Mouse (Mus musculus): ENCODE measurements around the gene Bglap2. TPM values are rescaled to one million over a fixed set of nuclear protein-coding genes. Genes with fewer than 3 reads are reported as not detected.

Bglap2 gene
- polyA plus RNA-seq, 1 experiment, result 3.8 TPM

- WGBS, result 98% methylated on average over 19 of the region's 19 CpGs
- Histone ChIP-seq H3K27me3 (ENCODE audit: control insufficient read depth, insufficient read depth, low read length) (no peaks in the 10 kb centered on the region), H3K4me1 (replicated peaks; ENCODE audit: control insufficient read depth, insufficient read depth, low read length) (peaks cover 5% of the 10 kb centered on the region), H3K4me3 (ENCODE audit: control insufficient read depth, insufficient read depth, low read length) (no peak overlapping the region), H3K27ac (ENCODE audit: control insufficient read depth, insufficient read depth, low read length) (no peak overlapping the region), H3K36me3 (ENCODE audit: control insufficient read depth, insufficient read depth, low read length) (peaks cover 34% of the 10 kb centered on the region)
- DNase-seq, result no peak
- TF ChIP-seq POLR2A (IDR thresholded peaks at IDR 0.05; ENCODE audit: control insufficient read depth, extremely low read depth, insufficient read depth, low read length, poor library complexity) (no peak), CTCF (IDR thresholded peaks at IDR 0.05; ENCODE audit: borderline replicate concordance, control insufficient read depth, extremely low read depth, insufficient read depth, low read length, poor library complexity) (no peak)
These were observed 42.3 kb upstream of the Bglap2 start for GRCm38 (mm10) chr3:88420771-88421170.

GRCm38 (mm10) chr3:88418016-88418415 lies 39.5 kb upstream of the Bglap2 start:
- no peak for TF ChIP-seq POLR2A (IDR thresholded peaks at IDR 0.05; ENCODE audit: control insufficient read depth, extremely low read depth, insufficient read depth, low read length, poor library complexity)
- no peak for TF ChIP-seq CTCF (IDR thresholded peaks at IDR 0.05; ENCODE audit: borderline replicate concordance, control insufficient read depth, extremely low read depth, insufficient read depth, low read length, poor library complexity)
- Histone ChIP-seq H3K4me3 (ENCODE audit: control insufficient read depth, insufficient read depth, low read length) (no peak overlapping the region), H3K27me3 (ENCODE audit: control insufficient read depth, insufficient read depth, low read length) (no peaks in the 10 kb centered on the region), H3K27ac (ENCODE audit: control insufficient read depth, insufficient read depth, low read length) (no peak overlapping the region), H3K4me1 (replicated peaks; ENCODE audit: control insufficient read depth, insufficient read depth, low read length) (no peaks in the 10 kb centered on the region), H3K36me3 (ENCODE audit: control insufficient read depth, insufficient read depth, low read length) (peaks cover 35% of the 10 kb centered on the region)
- DNase-seq, result no peak
- WGBS, result 94% methylated on average over 6 of the region's 6 CpGs

- 97% methylated on average over 4 of the region's 4 CpGs for WGBS
- Histone ChIP-seq H3K4me3 (ENCODE audit: control insufficient read depth, insufficient read depth, low read length) (no peak overlapping the region), H3K27ac (ENCODE audit: control insufficient read depth, insufficient read depth, low read length) (no peak overlapping the region), H3K27me3 (ENCODE audit: control insufficient read depth, insufficient read depth, low read length) (no peaks in the 10 kb centered on the region), H3K4me1 (replicated peaks; ENCODE audit: control insufficient read depth, insufficient read depth, low read length) (peaks cover 2% of the 10 kb centered on the region), H3K36me3 (ENCODE audit: control insufficient read depth, insufficient read depth, low read length) (peaks cover 35% of the 10 kb centered on the region)
- TF ChIP-seq CTCF (IDR thresholded peaks at IDR 0.05; ENCODE audit: borderline replicate concordance, control insufficient read depth, extremely low read depth, insufficient read depth, low read length, poor library complexity), result no peak
- TF ChIP-seq POLR2A (IDR thresholded peaks at IDR 0.05; ENCODE audit: control insufficient read depth, extremely low read depth, insufficient read depth, low read length, poor library complexity), result no peak
- DNase-seq, result no peak
These were observed 37.2 kb upstream of the Bglap2 start for GRCm38 (mm10) chr3:88415668-88416067.

- Histone ChIP-seq H3K4me3 (ENCODE audit: control insufficient read depth, insufficient read depth, low read length) (no peak overlapping the region), H3K27ac (ENCODE audit: control insufficient read depth, insufficient read depth, low read length) (no peak overlapping the region), H3K4me1 (replicated peaks; ENCODE audit: control insufficient read depth, insufficient read depth, low read length) (peaks cover 13% of the 10 kb centered on the region), H3K27me3 (ENCODE audit: control insufficient read depth, insufficient read depth, low read length) (no peaks in the 10 kb centered on the region), H3K36me3 (ENCODE audit: control insufficient read depth, insufficient read depth, low read length) (peaks cover 21% of the 10 kb centered on the region)
- no peak for TF ChIP-seq POLR2A (IDR thresholded peaks at IDR 0.05; ENCODE audit: control insufficient read depth, extremely low read depth, insufficient read depth, low read length, poor library complexity)
- no peak for TF ChIP-seq CTCF (IDR thresholded peaks at IDR 0.05; ENCODE audit: borderline replicate concordance, control insufficient read depth, extremely low read depth, insufficient read depth, low read length, poor library complexity)
- 94% methylated on average over 11 of the region's 11 CpGs for WGBS
- no peak for DNase-seq
These were observed 34.1 kb upstream of the Bglap2 start for GRCm38 (mm10) chr3:88412636-88413035.

- Histone ChIP-seq H3K4me1 (replicated peaks; ENCODE audit: control insufficient read depth, insufficient read depth, low read length) (peaks cover 13% of the 10 kb centered on the region), H3K27me3 (ENCODE audit: control insufficient read depth, insufficient read depth, low read length) (no peaks in the 10 kb centered on the region), H3K27ac (ENCODE audit: control insufficient read depth, insufficient read depth, low read length) (no peak overlapping the region), H3K36me3 (ENCODE audit: control insufficient read depth, insufficient read depth, low read length) (peaks cover 13% of the 10 kb centered on the region; the same call in 1 of the 2 replicates), H3K4me3 (ENCODE audit: control insufficient read depth, insufficient read depth, low read length) (no peak overlapping the region)
- DNase-seq, result no peak
- 89% methylated on average over 4 of the region's 4 CpGs for WGBS
- TF ChIP-seq CTCF (IDR thresholded peaks at IDR 0.05; ENCODE audit: borderline replicate concordance, control insufficient read depth, extremely low read depth, insufficient read depth, low read length, poor library complexity) (no peak), POLR2A (IDR thresholded peaks at IDR 0.05; ENCODE audit: control insufficient read depth, extremely low read depth, insufficient read depth, low read length, poor library complexity) (no peak)
These were observed 33.2 kb upstream of the Bglap2 start for GRCm38 (mm10) chr3:88411681-88412080.

GRCm38 (mm10) chr3:88410645-88411031 lies 32.1 kb upstream of the Bglap2 start:
- Histone ChIP-seq H3K27ac (ENCODE audit: control insufficient read depth, insufficient read depth, low read length) (peak overlapping the region; percentile 51; the same call in 1 of the 2 replicates), H3K4me3 (ENCODE audit: control insufficient read depth, insufficient read depth, low read length) (peak overlapping the region; percentile 6; the same call in 1 of the 2 replicates), H3K27me3 (ENCODE audit: control insufficient read depth, insufficient read depth, low read length) (no peaks in the 10 kb centered on the region), H3K36me3 (ENCODE audit: control insufficient read depth, insufficient read depth, low read length) (peaks cover 3% of the 10 kb centered on the region; the same call in 1 of the 2 replicates), H3K4me1 (replicated peaks; ENCODE audit: control insufficient read depth, insufficient read depth, low read length) (peaks cover 13% of the 10 kb centered on the region)
- WGBS, result 50% methylated on average over 7 of the region's 7 CpGs
- TF ChIP-seq CTCF (IDR thresholded peaks at IDR 0.05; ENCODE audit: borderline replicate concordance, control insufficient read depth, extremely low read depth, insufficient read depth, low read length, poor library complexity), result no peak
- no peak for TF ChIP-seq POLR2A (IDR thresholded peaks at IDR 0.05; ENCODE audit: control insufficient read depth, extremely low read depth, insufficient read depth, low read length, poor library complexity)
- peak; percentile 18 for DNase-seq
